Mouse (Mus musculus) stomach, postnatal 0 days (tissue): ENCODE measurements around the gene E130114P18Rik.

Experiments used
- CTCF ChIP-seq: IDR thresholded peaks from 2 replicates; pipeline ENCODE4 v1.5.1; 2016; ENCODE audit warnings: antibody characterized with exemption, low read depth, mild to moderate bottlenecking, moderate library complexity
- EP300 ChIP-seq: optimal IDR thresholded peaks from 2 replicates; pipeline ENCODE3; 2016; ENCODE audit warnings: antibody characterized with exemption

GRCm38 (mm10) chr4:97608134-97608533 is 169.7 kb downstream of the E130114P18Rik start:
- no peak for TF ChIP-seq CTCF
- TF ChIP-seq EP300: no peak
